Mouse (Mus musculus): ENCODE results near the gene Card10.

Card10 gene

GRCm38 (mm10) chr15:78834233-78835005 lies 31.6 kb upstream of the Card10 start:
- no peak for DNase-seq (ENCODE audit: low read depth, low spot score)

GRCm38 (mm10) chr15:78833582-78833981 lies 30.7 kb upstream of the Card10 start:
- DNase-seq (ENCODE audit: low read depth, low spot score) = no peak

GRCm38 (mm10) chr15:78832701-78833123 lies 29.9 kb upstream of the Card10 start:
- DNase-seq (ENCODE audit: low read depth, low spot score) = no peak

- DNase-seq (ENCODE audit: low read depth, low spot score) = no peak
Measured at GRCm38 (mm10) chr15:78831720-78832657, 29.1 kb upstream of the Card10 start.

- DNase-seq (ENCODE audit: low read depth, low spot score) = no peak
Measured at GRCm38 (mm10) chr15:78830742-78831719, 28.2 kb upstream of the Card10 start.

- no peak for DNase-seq (ENCODE audit: low read depth, low spot score)
Measured at GRCm38 (mm10) chr15:78829636-78830035, 26.8 kb upstream of the Card10 start.

GRCm38 (mm10) chr15:78828315-78828714 lies 25.5 kb upstream of the Card10 start:
- DNase-seq (ENCODE audit: low read depth, low spot score) = no peak

GRCm38 (mm10) chr15:78826213-78827204 lies 23.7 kb upstream of the Card10 start:
- peak; percentile 84 for DNase-seq (ENCODE audit: low read depth, low spot score)

GRCm38 (mm10) chr15:78816074-78816391 lies 13.2 kb upstream of the Card10 start:
- no peak for DNase-seq (ENCODE audit: low read depth, low spot score)

- DNase-seq (ENCODE audit: low read depth, low spot score) = no peak
Measured at GRCm38 (mm10) chr15:78815314-78816073, 12.7 kb upstream of the Card10 start.

GRCm38 (mm10) chr15:78813603-78814002 lies 10.8 kb upstream of the Card10 start:
- DNase-seq (ENCODE audit: low read depth, low spot score) = no peak

- no peak for DNase-seq (ENCODE audit: low read depth, low spot score)
Measured at GRCm38 (mm10) chr15:78810146-78810545, 7.3 kb upstream of the Card10 start.

GRCm38 (mm10) chr15:78809739-78810138 lies 6.9 kb upstream of the Card10 start:
- DNase-seq (ENCODE audit: low read depth, low spot score) = no peak

- DNase-seq (ENCODE audit: low read depth, low spot score) = peak; percentile 57
Measured at GRCm38 (mm10) chr15:78808980-78809379, 6.1 kb upstream of the Card10 start.

- DNase-seq (ENCODE audit: low read depth, low spot score) = no peak
Measured at GRCm38 (mm10) chr15:78807141-78807540, 4.3 kb upstream of the Card10 start.

GRCm38 (mm10) chr15:78806614-78807013 lies 3.8 kb upstream of the Card10 start:
- peak; percentile 69 for DNase-seq (ENCODE audit: low read depth, low spot score)

GRCm38 (mm10) chr15:78805351-78805750 lies 2.5 kb upstream of the Card10 start:
- no peak for DNase-seq (ENCODE audit: low read depth, low spot score)

GRCm38 (mm10) chr15:78804326-78804725 lies 1.5 kb upstream of the Card10 start:
- DNase-seq (ENCODE audit: low read depth, low spot score) = no peak

GRCm38 (mm10) chr15:78803499-78803900 lies 658 bp upstream of the Card10 start:
- DNase-seq (ENCODE audit: low read depth, low spot score) = no peak
